Mouse (Mus musculus): ENCODE results near the gene Itga5. TPM values are rescaled to one million over a fixed set of nuclear protein-coding genes. Genes with fewer than 3 reads are reported as not detected.

The Itga5 gene
- polyA plus RNA-seq, 1 experiment = 2.7 TPM

- H3K27ac ChIP-seq (replicated peaks; ENCODE audit: low read depth, low read length) = no peak overlapping the region
- H3K4me1 ChIP-seq (ENCODE audit: control insufficient read depth, insufficient read depth, insufficient read length, low read length) = no peaks in the 10 kb centered on the region; the same call in 1 of the 2 replicates
- no peak overlapping the region for H3K4me3 ChIP-seq (ENCODE audit: insufficient read depth, low read depth, low read length)
Measured at GRCm38 (mm10) chr15:103315011-103315502, 51.5 kb downstream of the Itga5 start.

DNA sequence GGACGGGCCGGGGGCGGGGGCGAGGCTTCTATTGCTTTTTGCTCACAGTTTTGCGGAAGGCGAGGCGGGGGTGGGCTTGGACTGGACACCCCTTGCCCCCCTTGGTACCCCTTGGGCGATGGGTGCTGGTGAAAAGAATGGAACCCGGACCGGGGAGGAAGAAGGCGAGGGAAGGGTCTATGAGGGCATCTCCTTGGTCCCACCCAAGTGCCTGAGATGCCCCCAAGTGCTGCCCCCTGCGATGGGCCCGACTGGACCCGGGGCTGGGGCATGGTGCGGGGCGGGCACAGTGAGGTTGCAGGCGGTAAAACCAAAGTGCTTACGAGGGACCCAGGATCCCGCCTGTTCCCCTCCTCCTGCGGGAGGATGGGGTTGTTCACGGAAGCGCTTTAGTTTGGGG, 52.4 kb downstream of the Itga5 start:
- H3K4me3 ChIP-seq (ENCODE audit: insufficient read depth, low read depth, low read length) = no peak overlapping the region
- no peak overlapping the region for H3K27ac ChIP-seq (replicated peaks; ENCODE audit: low read depth, low read length)
- H3K4me1 ChIP-seq (ENCODE audit: control insufficient read depth, insufficient read depth, insufficient read length, low read length) = no peaks in the 10 kb centered on the region; the same call in 1 of the 2 replicates

- H3K4me1 ChIP-seq (ENCODE audit: control insufficient read depth, insufficient read depth, insufficient read length, low read length) = no peaks in the 10 kb centered on the region; the same call in 1 of the 2 replicates
- no peak overlapping the region for H3K27ac ChIP-seq (replicated peaks; ENCODE audit: low read depth, low read length)
- no peak overlapping the region for H3K4me3 ChIP-seq (ENCODE audit: insufficient read depth, low read depth, low read length)
Measured at GRCm38 (mm10) chr15:103313495-103314095, 53.0 kb downstream of the Itga5 start.

DNA sequence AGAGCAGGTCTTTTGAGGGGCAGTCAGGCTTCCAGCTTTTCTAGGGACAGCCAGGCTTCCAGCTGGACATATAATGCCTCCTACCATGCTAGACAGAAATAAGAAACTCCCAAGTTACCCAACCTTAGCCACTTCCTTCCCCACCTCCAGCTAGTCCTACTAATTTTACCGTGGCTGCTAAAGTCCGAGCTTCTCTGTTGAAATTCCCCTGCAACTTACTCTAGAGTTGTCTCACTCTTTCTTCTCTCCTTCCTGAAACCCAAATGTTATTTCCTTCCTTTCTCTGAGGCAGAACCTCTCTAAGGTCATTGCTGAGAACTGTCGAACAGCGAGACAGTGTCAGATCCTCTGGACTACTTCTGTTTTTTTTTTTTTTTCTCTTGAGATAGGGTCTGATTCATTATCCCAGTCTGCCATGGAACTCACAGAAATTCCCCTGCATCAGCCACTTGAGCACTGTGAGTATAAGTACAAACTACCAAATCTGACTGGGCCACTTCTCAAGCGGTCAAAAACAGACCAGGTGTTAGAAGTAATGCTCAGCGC, 56.1 kb downstream of the Itga5 start, which contains the start of gene Gpr84:
Gpr84 (minus strand) TSS at position 248 of the 546 bp plus-strand sequence.
- Histone ChIP-seq H3K4me1 (ENCODE audit: control insufficient read depth, insufficient read depth, insufficient read length, low read length) (no peaks in the 10 kb centered on the region; the same call in 1 of the 2 replicates), H3K27ac (replicated peaks; ENCODE audit: low read depth, low read length) (no peak within 1 kb of the TSS), H3K4me3 (ENCODE audit: insufficient read depth, low read depth, low read length) (no peak within 1 kb of the TSS)

GRCm38 (mm10) chr15:103308876-103309580, 57.5 kb downstream of the Itga5 start:
- Histone ChIP-seq H3K4me1 (ENCODE audit: control insufficient read depth, insufficient read depth, insufficient read length, low read length) (peaks cover 1% of the 10 kb centered on the region; the same call in 1 of the 2 replicates), H3K27ac (replicated peaks; ENCODE audit: low read depth, low read length) (no peak overlapping the region), H3K4me3 (ENCODE audit: insufficient read depth, low read depth, low read length) (no peak overlapping the region)

DNA sequence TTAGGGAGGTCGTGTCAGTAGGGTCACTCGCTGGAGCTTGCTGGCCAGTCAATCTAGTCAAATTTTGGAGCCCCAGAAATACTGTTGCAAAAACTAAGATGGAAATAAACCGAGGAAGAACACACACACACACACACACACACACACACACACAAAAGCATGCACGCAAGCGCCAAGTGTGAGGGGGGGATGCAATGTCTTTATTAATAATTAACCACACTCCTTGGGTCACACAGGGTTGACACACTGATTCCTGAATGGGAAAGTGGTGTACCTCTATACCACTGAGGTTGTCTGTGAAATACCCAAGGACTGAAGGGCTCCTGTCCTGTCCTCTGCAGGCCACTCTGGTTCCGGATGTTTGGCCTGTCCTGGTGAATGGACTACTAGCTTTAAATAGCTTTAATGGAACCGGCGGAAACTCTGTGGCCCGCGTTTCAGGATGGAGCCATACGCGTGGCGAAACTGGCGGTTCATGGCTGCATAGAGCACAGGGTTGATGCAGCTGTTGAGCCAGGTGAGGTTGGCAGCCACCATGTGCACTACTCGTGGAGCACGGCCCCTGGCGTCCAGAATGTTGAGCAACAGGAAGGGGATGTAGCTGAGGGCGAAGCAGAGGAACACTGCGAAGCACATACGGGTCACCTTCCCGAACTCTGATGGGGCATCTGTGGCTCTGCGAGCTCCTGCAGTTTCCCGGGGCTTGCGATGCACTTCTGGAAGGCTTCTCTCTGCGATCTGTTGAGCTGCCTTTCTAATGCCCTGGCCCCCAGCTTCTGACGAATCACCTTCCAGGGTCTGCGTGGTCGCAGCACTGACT, 58.3 kb downstream of the Itga5 start:
- no peak overlapping the region for H3K27ac ChIP-seq (replicated peaks; ENCODE audit: low read depth, low read length)
- no peak overlapping the region for H3K4me3 ChIP-seq (ENCODE audit: insufficient read depth, low read depth, low read length)
- H3K4me1 ChIP-seq (ENCODE audit: control insufficient read depth, insufficient read depth, insufficient read length, low read length) = peaks cover 2% of the 10 kb centered on the region; the same call in 1 of the 2 replicates

DNA sequence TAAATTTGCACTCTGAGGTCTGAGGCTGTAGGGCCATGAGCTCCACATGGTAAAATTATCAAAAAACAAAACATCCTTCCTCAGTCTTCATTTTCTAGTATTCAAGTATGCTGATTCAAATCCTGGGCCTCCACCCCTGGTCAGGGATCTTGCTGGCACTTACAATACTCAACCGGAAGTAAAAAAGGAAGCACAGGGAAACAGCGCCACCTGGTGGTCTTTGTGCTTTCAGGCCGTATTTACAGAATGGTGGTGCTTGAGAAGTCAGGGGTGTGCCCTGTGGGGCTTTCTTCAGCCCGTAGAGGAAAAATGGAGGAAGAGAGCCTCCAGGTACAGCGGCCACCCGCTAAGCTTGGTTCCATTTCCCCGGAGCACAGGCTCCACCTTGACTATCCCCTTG, 59.4 kb downstream of the Itga5 start:
- H3K27ac ChIP-seq (replicated peaks; ENCODE audit: low read depth, low read length) = no peak overlapping the region
- H3K4me3 ChIP-seq (ENCODE audit: insufficient read depth, low read depth, low read length) = no peak overlapping the region
- peaks cover 2% of the 10 kb centered on the region; the same call in 1 of the 2 replicates for H3K4me1 ChIP-seq (ENCODE audit: control insufficient read depth, insufficient read depth, insufficient read length, low read length)

DNA sequence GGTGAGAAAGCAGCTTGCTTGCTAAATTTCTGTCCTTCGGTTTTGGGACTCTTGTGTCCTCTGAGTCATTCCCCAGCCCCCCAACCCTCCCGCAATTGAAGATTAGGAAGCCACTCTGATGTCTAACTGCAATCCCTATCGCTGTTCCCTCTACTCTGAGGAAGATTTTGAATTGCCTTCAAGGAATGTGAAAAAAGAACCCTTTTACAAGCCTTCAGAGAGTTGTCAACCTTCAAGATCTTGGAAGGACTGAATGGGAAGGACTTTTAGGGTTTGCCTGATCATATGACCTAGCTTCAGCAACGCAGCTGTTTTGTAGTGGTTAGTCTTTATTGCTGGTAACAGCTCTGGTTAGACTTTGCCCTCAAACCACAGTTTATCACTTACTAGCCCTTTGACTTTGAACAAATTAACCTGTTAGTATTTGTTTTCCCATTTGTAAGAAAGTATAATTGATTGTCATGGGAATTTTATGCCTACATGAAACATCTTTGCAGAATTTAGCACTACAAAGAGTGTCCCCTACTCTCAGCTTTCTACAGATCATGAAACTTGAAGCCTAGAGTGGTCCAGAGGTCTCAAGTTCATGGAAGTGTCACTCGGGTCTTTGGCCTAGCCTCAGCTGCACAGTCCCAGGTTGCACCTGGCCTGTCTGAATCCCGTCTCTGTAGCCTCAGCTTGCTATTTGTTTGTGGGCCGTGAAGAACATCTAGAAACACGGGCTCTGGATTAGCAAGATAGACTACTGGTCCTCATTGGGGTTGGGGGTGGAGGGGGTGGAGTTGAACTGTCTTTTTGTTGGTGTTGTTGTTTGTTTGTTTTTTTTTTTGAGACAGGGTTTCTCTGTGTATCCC, 60.5 kb downstream of the Itga5 start:
- Histone ChIP-seq H3K27ac (replicated peaks; ENCODE audit: low read depth, low read length) (peak overlapping the region; percentile 60), H3K4me1 (ENCODE audit: control insufficient read depth, insufficient read depth, insufficient read length, low read length) (peaks cover 2% of the 10 kb centered on the region; the same call in 1 of the 2 replicates), H3K4me3 (ENCODE audit: insufficient read depth, low read depth, low read length) (peak overlapping the region; percentile 60)

GRCm38 (mm10) chr15:103305070-103305678, 61.4 kb downstream of the Itga5 start:
- H3K27ac ChIP-seq (replicated peaks; ENCODE audit: low read depth, low read length) = peak overlapping the region; percentile 60
- peaks cover 2% of the 10 kb centered on the region; the same call in 1 of the 2 replicates for H3K4me1 ChIP-seq (ENCODE audit: control insufficient read depth, insufficient read depth, insufficient read length, low read length)
- peak overlapping the region; percentile 60 for H3K4me3 ChIP-seq (ENCODE audit: insufficient read depth, low read depth, low read length)

DNA sequence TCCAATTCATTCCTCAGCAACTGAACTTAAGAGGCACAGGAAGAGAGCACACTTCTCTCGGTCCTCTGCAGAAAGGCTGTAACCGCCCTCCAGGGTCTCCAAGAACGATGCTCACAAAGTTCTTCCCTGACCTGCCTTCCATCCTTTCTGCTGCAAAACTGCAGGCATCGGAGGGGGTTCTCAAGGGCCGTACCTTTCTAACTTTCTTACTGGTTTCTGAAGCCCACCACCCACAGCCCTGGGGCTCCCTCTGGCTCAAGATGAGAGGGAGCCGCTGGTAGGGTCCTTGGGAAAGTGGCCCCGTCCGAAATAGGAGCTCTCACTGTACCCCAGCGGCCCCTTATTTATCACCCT, 62.0 kb downstream of the Itga5 start:
- Histone ChIP-seq H3K27ac (replicated peaks; ENCODE audit: low read depth, low read length) (no peak overlapping the region), H3K4me1 (ENCODE audit: control insufficient read depth, insufficient read depth, insufficient read length, low read length) (peaks cover 2% of the 10 kb centered on the region; the same call in 1 of the 2 replicates), H3K4me3 (ENCODE audit: insufficient read depth, low read depth, low read length) (peak overlapping the region; percentile 57)

DNA sequence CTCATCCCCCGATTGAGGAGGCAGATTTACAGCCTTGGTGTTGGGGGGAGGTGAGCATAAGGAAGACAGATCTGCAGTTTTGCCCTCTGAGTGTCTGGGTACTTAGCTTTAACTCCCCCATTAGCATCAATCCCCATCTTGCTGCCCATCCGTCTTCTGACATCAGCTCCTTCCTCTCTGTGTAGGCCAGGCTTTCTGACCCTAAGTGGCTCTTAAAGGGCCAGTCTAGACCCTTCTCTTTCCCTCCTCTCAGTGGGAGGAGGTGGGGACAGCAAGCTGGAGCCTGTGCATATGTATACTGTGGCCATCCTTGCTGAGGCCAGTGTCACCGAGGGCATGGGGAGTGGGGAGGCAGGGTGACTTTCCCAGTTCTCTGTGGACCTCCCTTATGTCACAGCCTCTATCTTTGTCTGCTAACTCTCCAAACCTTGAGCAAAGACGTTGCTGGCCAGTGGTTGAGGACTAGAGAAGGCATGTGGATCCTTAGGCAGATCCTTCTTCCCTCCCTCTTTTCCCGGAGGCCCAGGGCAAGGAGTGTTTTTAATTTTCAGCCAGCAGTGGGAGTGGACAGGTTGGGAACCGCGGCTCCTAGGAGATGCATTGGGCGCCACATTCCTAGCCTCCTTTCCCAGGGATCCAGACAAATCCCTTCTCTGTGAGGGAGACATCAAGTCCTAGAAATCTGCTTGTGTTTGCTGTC, 62.5 kb downstream of the Itga5 start:
- Histone ChIP-seq H3K4me1 (ENCODE audit: control insufficient read depth, insufficient read depth, insufficient read length, low read length) (peaks cover 2% of the 10 kb centered on the region; the same call in 1 of the 2 replicates), H3K27ac (replicated peaks; ENCODE audit: low read depth, low read length) (peak overlapping the region; percentile 11; the same call in 1 of the 2 replicates), H3K4me3 (ENCODE audit: insufficient read depth, low read depth, low read length) (peak overlapping the region; percentile 57)

GRCm38 (mm10) chr15:103302341-103303021, 64.1 kb downstream of the Itga5 start:
- Histone ChIP-seq H3K27ac (replicated peaks; ENCODE audit: low read depth, low read length) (no peak overlapping the region), H3K4me1 (ENCODE audit: control insufficient read depth, insufficient read depth, insufficient read length, low read length) (peaks cover 2% of the 10 kb centered on the region; the same call in 1 of the 2 replicates), H3K4me3 (ENCODE audit: insufficient read depth, low read depth, low read length) (no peak overlapping the region)
